Mouse (Mus musculus): ENCODE results near the gene Xkr7. TPM values are rescaled to one million over a fixed set of nuclear protein-coding genes. Genes with fewer than 3 reads are reported as not detected.
A peak's percentile ranks its signal among the peaks of the same experiment; 100 is the strongest.

Gene Xkr7
- polyA plus RNA-seq, 1 experiment from 2014 or later: 1.0 TPM

GRCm38 (mm10) chr2:153074651-153075050 is 43.0 kb downstream of the Xkr7 start:
- no peak overlapping the region for H3K9ac ChIP-seq (ENCODE audit: low read length)
- ATAC-seq (no peak), DNase-seq (ENCODE audit: low spot score) (no peak)
- no peak overlapping the region for H3K4me2 ChIP-seq (ENCODE audit: low read length)
- peaks cover 32% of the 10 kb centered on the region for H3K27me3 ChIP-seq (replicated peaks; ENCODE audit: control insufficient read depth, insufficient read depth, low read length)
- H3K9me3 ChIP-seq (replicated peaks; ENCODE audit: control insufficient read depth, low read length): no peaks in the 10 kb centered on the region
- WGBS: 89% methylated on average over 10 of the region's 10 CpGs
- H3K4me3 ChIP-seq (ENCODE audit: low read depth, low read length): no peak overlapping the region
- H3K4me1 ChIP-seq (ENCODE audit: control insufficient read depth, insufficient read depth, low read length): peaks cover 6% of the 10 kb centered on the region
- no peak overlapping the region for H3K27ac ChIP-seq (ENCODE audit: low read depth, low read length)
- H3K36me3 ChIP-seq (ENCODE audit: control insufficient read depth, insufficient read depth, low read length): no peaks in the 10 kb centered on the region

- no peak for ATAC-seq
- WGBS: 60% methylated on average over 2 of the region's 2 CpGs
These were observed 44.3 kb downstream of the Xkr7 start for GRCm38 (mm10) chr2:153075961-153076360.

GRCm38 (mm10) chr2:153080841-153081523 is 49.3 kb downstream of the Xkr7 start:
- WGBS: 39% methylated on average over 32 of the region's 32 CpGs
- H3K36me3 ChIP-seq (ENCODE audit: control insufficient read depth, insufficient read depth, low read length): no peaks in the 10 kb centered on the region
- DNase-seq (ENCODE audit: low spot score) (peak; percentile 93), ATAC-seq (no peak)
- H3K4me2 ChIP-seq (ENCODE audit: low read length): no peak overlapping the region
- no peak overlapping the region for H3K27ac ChIP-seq (ENCODE audit: low read depth, low read length)
- H3K9ac ChIP-seq (ENCODE audit: low read length): no peak overlapping the region
- H3K9me3 ChIP-seq (replicated peaks; ENCODE audit: control insufficient read depth, low read length): no peaks in the 10 kb centered on the region
- H3K4me1 ChIP-seq (ENCODE audit: control insufficient read depth, insufficient read depth, low read length): no peaks in the 10 kb centered on the region
- no peaks in the 10 kb centered on the region for H3K27me3 ChIP-seq (replicated peaks; ENCODE audit: control insufficient read depth, insufficient read depth, low read length)
- no peak overlapping the region for H3K4me3 ChIP-seq (ENCODE audit: low read depth, low read length)

More at GRCm38 (mm10) chr2:153075961-153076360, 44.3 kb downstream of the Xkr7 start:
- H3K27ac ChIP-seq (ENCODE audit: low read depth, low read length): no peak overlapping the region
- no peak overlapping the region for H3K9ac ChIP-seq (ENCODE audit: low read length)
- no peak overlapping the region for H3K4me2 ChIP-seq (ENCODE audit: low read length)
- peaks cover 22% of the 10 kb centered on the region for H3K27me3 ChIP-seq (replicated peaks; ENCODE audit: control insufficient read depth, insufficient read depth, low read length)
- DNase-seq (ENCODE audit: low spot score): no peak
- H3K4me1 ChIP-seq (ENCODE audit: control insufficient read depth, insufficient read depth, low read length): peaks cover 6% of the 10 kb centered on the region
- H3K4me3 ChIP-seq (ENCODE audit: low read depth, low read length): no peak overlapping the region
- H3K36me3 ChIP-seq (ENCODE audit: control insufficient read depth, insufficient read depth, low read length): no peaks in the 10 kb centered on the region
- H3K9me3 ChIP-seq (replicated peaks; ENCODE audit: control insufficient read depth, low read length): no peaks in the 10 kb centered on the region

GRCm38 (mm10) chr2:153081866-153082265 is 50.2 kb downstream of the Xkr7 start:
- no peak overlapping the region for H3K9ac ChIP-seq (ENCODE audit: low read length)
- H3K36me3 ChIP-seq (ENCODE audit: control insufficient read depth, insufficient read depth, low read length): no peaks in the 10 kb centered on the region
- H3K9me3 ChIP-seq (replicated peaks; ENCODE audit: control insufficient read depth, low read length): no peaks in the 10 kb centered on the region
- ATAC-seq (no peak), DNase-seq (ENCODE audit: low spot score) (no peak)
- no peak overlapping the region for H3K27ac ChIP-seq (ENCODE audit: low read depth, low read length)
- no peaks in the 10 kb centered on the region for H3K27me3 ChIP-seq (replicated peaks; ENCODE audit: control insufficient read depth, insufficient read depth, low read length)
- H3K4me2 ChIP-seq (ENCODE audit: low read length): no peak overlapping the region
- 81% methylated on average over 6 of the region's 6 CpGs for WGBS
- H3K4me3 ChIP-seq (ENCODE audit: low read depth, low read length): no peak overlapping the region
- H3K4me1 ChIP-seq (ENCODE audit: control insufficient read depth, insufficient read depth, low read length): no peaks in the 10 kb centered on the region

GRCm38 (mm10) chr2:153083275-153083674 is 51.6 kb downstream of the Xkr7 start:
- Histone ChIP-seq H3K4me2 (ENCODE audit: low read length) (no peak overlapping the region), H3K36me3 (ENCODE audit: control insufficient read depth, insufficient read depth, low read length) (no peaks in the 10 kb centered on the region), H3K9ac (ENCODE audit: low read length) (no peak overlapping the region), H3K9me3 (replicated peaks; ENCODE audit: control insufficient read depth, low read length) (no peaks in the 10 kb centered on the region), H3K27ac (ENCODE audit: low read depth, low read length) (no peak overlapping the region), H3K4me3 (ENCODE audit: low read depth, low read length) (no peak overlapping the region), H3K27me3 (replicated peaks; ENCODE audit: control insufficient read depth, insufficient read depth, low read length) (no peaks in the 10 kb centered on the region), H3K4me1 (ENCODE audit: control insufficient read depth, insufficient read depth, low read length) (no peaks in the 10 kb centered on the region)
- ATAC-seq (no peak), DNase-seq (ENCODE audit: low spot score) (no peak)
- 83% methylated on average over 8 of the region's 8 CpGs for WGBS

- no peak overlapping the region for H3K27ac ChIP-seq (ENCODE audit: low read depth, low read length)
- no peak overlapping the region for H3K4me2 ChIP-seq (ENCODE audit: low read length)
- no peak overlapping the region for H3K9ac ChIP-seq (ENCODE audit: low read length)
- H3K4me1 ChIP-seq (ENCODE audit: control insufficient read depth, insufficient read depth, low read length): no peaks in the 10 kb centered on the region
- no peaks in the 10 kb centered on the region for H3K27me3 ChIP-seq (replicated peaks; ENCODE audit: control insufficient read depth, insufficient read depth, low read length)
- H3K36me3 ChIP-seq (ENCODE audit: control insufficient read depth, insufficient read depth, low read length): no peaks in the 10 kb centered on the region
- no peak overlapping the region for H3K4me3 ChIP-seq (ENCODE audit: low read depth, low read length)
- DNase-seq (ENCODE audit: low spot score): no peak
- WGBS: 93% methylated on average over 4 of the region's 4 CpGs
- no peaks in the 10 kb centered on the region for H3K9me3 ChIP-seq (replicated peaks; ENCODE audit: control insufficient read depth, low read length)
- ATAC-seq: no peak
These were observed 52.2 kb downstream of the Xkr7 start for GRCm38 (mm10) chr2:153083824-153084223.

GRCm38 (mm10) chr2:153084261-153084976 is 52.8 kb downstream of the Xkr7 start:
- H3K27ac ChIP-seq (ENCODE audit: low read depth, low read length): no peak overlapping the region
- no peak overlapping the region for H3K4me2 ChIP-seq (ENCODE audit: low read length)
- no peaks in the 10 kb centered on the region for H3K4me1 ChIP-seq (ENCODE audit: control insufficient read depth, insufficient read depth, low read length)
- 60% methylated on average over 7 of the region's 7 CpGs for WGBS
- no peaks in the 10 kb centered on the region for H3K36me3 ChIP-seq (ENCODE audit: control insufficient read depth, insufficient read depth, low read length)
- no peaks in the 10 kb centered on the region for H3K27me3 ChIP-seq (replicated peaks; ENCODE audit: control insufficient read depth, insufficient read depth, low read length)
- no peak for ATAC-seq
- H3K9me3 ChIP-seq (replicated peaks; ENCODE audit: control insufficient read depth, low read length): no peaks in the 10 kb centered on the region
- no peak overlapping the region for H3K9ac ChIP-seq (ENCODE audit: low read length)
- no peak for DNase-seq (ENCODE audit: low spot score)
- H3K4me3 ChIP-seq (ENCODE audit: low read depth, low read length): no peak overlapping the region

- Histone ChIP-seq H3K27me3 (replicated peaks; ENCODE audit: control insufficient read depth, insufficient read depth, low read length) (no peaks in the 10 kb centered on the region), H3K27ac (ENCODE audit: low read depth, low read length) (no peak overlapping the region), H3K9me3 (replicated peaks; ENCODE audit: control insufficient read depth, low read length) (no peaks in the 10 kb centered on the region), H3K4me2 (ENCODE audit: low read length) (no peak overlapping the region), H3K9ac (ENCODE audit: low read length) (no peak overlapping the region), H3K4me3 (ENCODE audit: low read depth, low read length) (no peak overlapping the region), H3K4me1 (ENCODE audit: control insufficient read depth, insufficient read depth, low read length) (no peaks in the 10 kb centered on the region), H3K36me3 (ENCODE audit: control insufficient read depth, insufficient read depth, low read length) (no peaks in the 10 kb centered on the region)
- 90% methylated on average over 6 of the region's 6 CpGs for WGBS
- ATAC-seq (no peak), DNase-seq (ENCODE audit: low spot score) (no peak)
These were observed 53.9 kb downstream of the Xkr7 start for GRCm38 (mm10) chr2:153085556-153085955.

- no peak for DNase-seq (ENCODE audit: low spot score)
- no peak overlapping the region for H3K4me2 ChIP-seq (ENCODE audit: low read length)
- no peaks in the 10 kb centered on the region for H3K9me3 ChIP-seq (replicated peaks; ENCODE audit: control insufficient read depth, low read length)
- no peaks in the 10 kb centered on the region for H3K27me3 ChIP-seq (replicated peaks; ENCODE audit: control insufficient read depth, insufficient read depth, low read length)
- no peak overlapping the region for H3K9ac ChIP-seq (ENCODE audit: low read length)
- H3K36me3 ChIP-seq (ENCODE audit: control insufficient read depth, insufficient read depth, low read length): no peaks in the 10 kb centered on the region
- H3K4me3 ChIP-seq (ENCODE audit: low read depth, low read length): no peak overlapping the region
- WGBS: 85% methylated on average over 4 of the region's 4 CpGs
- ATAC-seq: no peak
- H3K4me1 ChIP-seq (ENCODE audit: control insufficient read depth, insufficient read depth, low read length): no peaks in the 10 kb centered on the region
- no peak overlapping the region for H3K27ac ChIP-seq (ENCODE audit: low read depth, low read length)
These were observed 54.5 kb downstream of the Xkr7 start for GRCm38 (mm10) chr2:153086166-153086565.
